Mouse (Mus musculus) megakaryocyte-erythroid progenitor cell, adult 5-6 weeks (primary cell): ENCODE results near the gene Cd177. TPM values are rescaled to one million over a fixed set of nuclear protein-coding genes. Genes with fewer than 3 reads are reported as not detected.
"Not testable (repeated sequence)": the region's sequence is repeated elsewhere in the genome, so short reads cannot be mapped to it uniquely, and the experiment has no call there.

Experiments
- ATAC-seq: replicated peaks from 2 replicates; pipeline ENCODE4 v1.8.0; 2016; ENCODE audit warnings: mild to moderate bottlenecking, inconsistent platforms; ENCODE audit not compliant: severe bottlenecking, poor library complexity, low FRiP score, low TSS enrichment
- total RNA-seq, 2 experiments: library from RNA; stranded (forward) in 1 of 2; stranded (reverse) in 1 of 2; fragments of 200-1000, 215-1000 nt in 1 of 2; fragments of >200 nt in 1 of 2; fragmentation: Nextera tagmentation in 1 of 2; gene quantifications; 2 replicates each; pipeline ENCODE4 v1.2.3; 2014 to 2017

Cd177 gene
- total RNA-seq (2014; fragmentation: Nextera tagmentation) (3.2 TPM in 1 of 2 replicates, not detected in the other), total RNA-seq (2017) (1.8 and 2.6 TPM in 2 replicates)

DNA sequence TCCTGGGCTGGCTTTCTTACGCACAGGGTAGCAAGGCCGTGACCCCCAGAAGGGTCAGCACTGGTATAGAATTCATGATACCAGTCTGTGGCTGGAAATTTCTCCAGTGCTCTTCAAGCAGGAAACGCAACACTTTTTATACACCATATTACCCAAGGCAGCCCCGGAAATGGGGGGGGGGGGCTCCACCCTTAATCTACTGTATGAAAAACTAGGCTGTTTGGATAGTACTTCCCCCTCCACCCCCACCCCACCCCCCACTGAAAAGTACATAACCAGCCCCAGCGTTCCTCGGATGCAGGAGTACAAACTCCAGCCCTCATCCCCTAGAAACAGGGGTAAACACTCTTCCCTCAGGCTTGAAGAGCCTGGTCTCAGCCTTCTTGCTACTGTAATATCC is at the start of gene Cd177:
Gene Cd177 (minus strand): TSS at position 101 of the 400 bp plus-strand sequence.
- ATAC-seq, result no peak

DNA sequence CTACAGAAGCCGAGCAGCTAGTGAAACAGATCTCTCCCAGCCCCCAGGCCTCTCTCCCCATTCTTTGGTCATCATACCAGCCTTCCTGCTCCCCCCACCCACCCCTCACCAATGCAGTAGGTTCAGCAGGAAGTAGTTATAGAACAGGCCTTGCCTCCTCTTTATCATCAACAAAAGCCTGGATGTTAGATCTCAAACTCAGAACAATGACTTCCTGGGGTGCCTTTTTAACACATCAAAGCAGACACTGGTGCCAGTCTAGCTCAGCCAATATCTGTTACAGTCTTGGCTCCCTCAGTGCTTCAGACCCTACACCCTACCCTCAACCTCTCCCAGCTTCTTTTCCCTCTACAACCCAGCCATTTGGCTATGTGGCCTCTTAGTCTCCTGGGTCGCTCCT is 48.9 kb upstream of the Cd177 start:
- ATAC-seq, result no peak

DNA sequence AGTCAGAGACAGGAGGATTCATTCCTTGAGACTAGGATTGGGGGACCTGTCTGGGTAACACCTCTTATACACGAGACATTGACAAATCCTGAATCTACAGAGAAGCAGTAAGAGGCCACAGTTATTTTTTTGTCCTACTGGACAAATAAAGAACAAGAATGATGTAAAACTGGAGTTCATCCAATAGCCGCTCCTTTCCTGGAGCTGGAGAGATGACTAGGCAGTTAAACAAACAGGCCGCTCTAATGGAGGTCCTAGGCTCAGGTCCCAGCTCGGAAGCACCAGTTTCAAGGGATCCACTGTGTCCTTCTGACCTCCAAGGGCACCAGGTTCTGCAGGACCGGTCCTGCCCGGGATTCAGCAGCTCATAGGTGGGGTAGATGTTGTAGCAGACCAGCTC is 44.7 kb upstream of the Cd177 start:
- ATAC-seq, result no peak

GRCm38 (mm10) chr7:24802149-24802767 is 42.1 kb upstream of the Cd177 start:
- ATAC-seq, result no peak

DNA sequence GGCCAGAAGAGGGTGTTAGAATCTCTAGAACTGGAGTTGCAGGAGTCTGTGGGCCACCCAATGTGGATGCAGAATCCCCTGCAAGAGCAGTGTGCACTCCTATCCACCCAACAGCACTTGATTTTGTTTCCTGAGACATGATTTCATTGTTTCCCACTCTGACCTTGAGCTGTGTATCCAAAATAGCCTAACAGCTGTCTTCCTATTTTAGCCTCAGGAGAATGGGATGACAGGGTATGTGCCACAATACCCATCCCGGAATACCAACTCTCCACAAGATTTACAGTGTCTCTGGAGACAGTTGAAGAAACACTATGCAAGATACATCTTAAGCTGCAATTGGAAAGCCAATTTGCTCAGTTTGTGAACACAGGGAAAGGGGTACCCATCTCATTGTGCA is 37.8 kb upstream of the Cd177 start:
- no peak for ATAC-seq

DNA sequence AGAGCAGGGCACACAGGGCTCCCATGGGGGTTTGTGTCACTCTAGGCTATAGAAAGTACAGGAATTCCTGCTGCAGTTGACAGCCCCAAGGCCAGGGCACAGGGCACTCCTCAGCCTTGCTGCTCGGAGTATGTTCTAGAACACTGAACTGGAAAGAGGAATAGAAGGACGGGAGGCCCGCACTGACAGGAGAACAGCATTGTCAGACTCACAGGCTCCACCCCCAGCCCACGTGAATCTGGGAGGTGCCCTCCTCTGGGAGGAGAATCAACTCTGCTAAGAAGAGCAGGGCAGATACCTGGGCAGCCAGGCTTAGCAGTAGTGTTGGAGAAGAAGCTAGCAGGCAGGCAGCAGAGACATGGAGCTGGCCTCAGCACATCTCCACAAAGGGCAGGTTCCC is 16.8 kb upstream of the Cd177 start, which contains the start of gene Ceacam10:
Gene Ceacam10 (plus strand): TSS at position 289 of the 400 bp plus-strand sequence.
- ATAC-seq, result peak; percentile 30; the same call in 1 of the 2 replicates

GRCm38 (mm10) chr7:24776145-24776544 is 16.0 kb upstream of the Cd177 start:
- no peak for ATAC-seq

GRCm38 (mm10) chr7:24773942-24774535 is 13.9 kb upstream of the Cd177 start:
- ATAC-seq, result no peak

DNA sequence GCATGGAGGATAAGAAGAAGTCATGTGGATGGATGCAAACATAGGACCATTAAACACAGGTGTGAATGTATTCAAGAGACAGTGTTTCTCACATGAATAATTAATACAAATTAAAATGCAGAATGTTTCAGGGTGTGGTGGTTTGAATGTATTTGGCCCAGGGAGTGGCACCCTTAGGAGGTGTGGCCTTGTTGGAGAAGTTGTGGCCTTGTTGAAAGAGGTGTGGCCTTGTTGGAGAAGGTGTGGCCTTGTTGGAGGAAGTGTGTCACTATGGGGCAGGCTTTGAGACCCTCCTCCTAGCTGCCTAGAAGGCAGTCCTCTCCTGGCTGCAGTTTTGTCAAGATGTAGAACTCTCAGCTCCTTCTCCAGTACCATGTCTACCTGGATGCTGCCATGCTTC is 11.2 kb upstream of the Cd177 start:
- no peak for ATAC-seq

GRCm38 (mm10) chr7:24762574-24762973 is 2.5 kb upstream of the Cd177 start:
- ATAC-seq, result no peak

DNA sequence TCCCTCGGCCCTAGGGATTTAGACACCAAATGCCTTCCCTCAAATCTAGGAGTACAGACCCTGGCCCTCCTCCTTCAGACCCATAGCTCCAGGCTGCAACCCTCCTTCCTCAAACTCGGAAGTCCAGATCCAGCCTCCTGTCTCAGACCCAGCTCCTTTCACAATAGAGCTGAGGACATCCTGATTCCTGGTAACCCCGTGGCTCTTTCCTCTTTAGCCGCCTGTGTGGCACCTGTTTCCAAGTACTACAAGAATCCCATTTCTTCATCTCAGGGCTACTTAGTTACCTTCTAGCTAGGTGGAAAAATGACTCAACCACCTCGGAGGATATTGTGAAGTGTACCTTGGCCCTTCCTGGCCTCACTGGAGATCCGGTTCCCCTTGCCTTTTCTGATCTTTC is 1.1 kb upstream of the Cd177 start:
- ATAC-seq, result no peak

GRCm38 (mm10) chr7:24758520-24758919 is 1.6 kb downstream of the Cd177 start:
- no peak for ATAC-seq

DNA sequence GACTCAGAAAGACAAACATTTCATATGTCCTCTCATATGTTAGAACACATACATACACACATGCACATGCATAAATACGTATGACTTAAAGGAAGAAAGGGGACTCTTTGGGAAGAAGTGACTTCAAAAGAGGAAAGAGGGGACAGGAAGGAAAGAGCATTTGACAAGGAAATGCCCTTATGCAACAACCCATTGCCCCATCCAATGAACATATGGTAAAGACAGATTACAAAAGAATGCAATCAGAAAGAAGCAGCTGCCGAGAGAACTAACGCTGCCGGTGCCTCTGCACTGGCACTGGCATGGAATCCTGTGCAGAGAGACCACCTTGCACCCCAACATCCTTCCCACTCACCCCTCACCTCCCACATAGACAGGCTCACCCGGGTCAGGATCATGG is 6.6 kb downstream of the Cd177 start:
- no peak for ATAC-seq

GRCm38 (mm10) chr7:24751610-24752009 is 8.5 kb downstream of the Cd177 start:
- ATAC-seq, result no peak

DNA sequence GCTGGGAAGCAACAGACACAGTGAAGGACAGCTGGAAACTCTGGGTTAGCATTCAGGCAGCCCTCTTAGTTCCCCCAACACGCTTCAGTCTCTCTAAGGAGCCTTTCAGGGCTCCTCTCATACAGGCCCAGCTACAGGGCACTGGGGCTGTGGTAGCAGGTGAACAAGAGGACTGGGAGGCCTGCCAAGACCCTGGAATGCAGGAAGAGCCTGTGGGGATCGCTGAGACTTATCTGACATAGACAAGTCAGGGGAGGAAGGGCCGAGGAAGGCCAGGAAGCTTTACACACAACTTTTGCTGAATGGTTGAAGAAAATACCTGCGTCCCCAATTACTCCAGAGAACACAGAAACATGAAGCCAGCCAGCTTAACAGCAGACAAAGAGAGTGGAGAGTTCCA is 9.4 kb downstream of the Cd177 start:
- no peak for ATAC-seq

DNA sequence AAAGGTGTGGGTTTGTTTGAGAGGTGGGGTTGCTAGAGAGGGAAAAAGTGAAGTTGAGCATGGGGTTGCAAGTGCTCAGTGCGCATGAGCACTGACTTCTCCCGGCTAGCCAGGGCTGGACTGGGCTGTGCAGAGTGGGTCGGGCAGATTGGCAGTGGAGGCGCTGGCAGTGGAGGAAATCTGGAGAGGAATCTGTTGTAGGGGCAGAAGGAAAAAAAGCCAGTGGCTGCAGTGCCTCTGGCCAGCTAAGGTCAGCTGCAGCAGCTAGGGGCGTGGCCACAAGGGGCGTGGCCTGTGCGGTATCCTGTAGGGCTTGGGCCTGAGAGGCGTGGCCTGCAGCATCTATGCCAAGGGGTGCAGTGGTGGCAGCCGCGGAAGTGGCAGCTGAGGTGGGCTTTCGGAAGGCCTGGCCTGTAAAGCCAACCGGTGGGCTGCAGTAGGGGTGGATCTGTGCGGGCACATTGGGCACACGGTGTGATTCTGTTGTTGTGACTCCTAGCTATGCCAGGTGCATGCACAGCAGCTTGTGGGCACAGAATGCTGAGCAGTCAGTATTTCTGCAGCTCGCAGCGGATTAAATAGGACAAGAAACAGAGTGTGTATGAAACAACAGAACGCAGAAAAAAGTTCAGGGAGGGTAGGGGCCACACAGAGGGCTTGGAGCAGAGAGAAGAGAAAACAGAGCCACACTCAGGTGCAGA is 24.0 kb downstream of the Cd177 start:
- ATAC-seq, result 0 out of 2 replicates have a peak, but pooled peaks have one; percentile 52

- not testable (repeated sequence) for ATAC-seq
These were observed 33.3 kb downstream of the Cd177 start, which contains the start of gene Gm4763 for GRCm38 (mm10) chr7:24726808-24727207. Gene Gm4763, minus strand, starts transcription at chr7:24726908.

DNA sequence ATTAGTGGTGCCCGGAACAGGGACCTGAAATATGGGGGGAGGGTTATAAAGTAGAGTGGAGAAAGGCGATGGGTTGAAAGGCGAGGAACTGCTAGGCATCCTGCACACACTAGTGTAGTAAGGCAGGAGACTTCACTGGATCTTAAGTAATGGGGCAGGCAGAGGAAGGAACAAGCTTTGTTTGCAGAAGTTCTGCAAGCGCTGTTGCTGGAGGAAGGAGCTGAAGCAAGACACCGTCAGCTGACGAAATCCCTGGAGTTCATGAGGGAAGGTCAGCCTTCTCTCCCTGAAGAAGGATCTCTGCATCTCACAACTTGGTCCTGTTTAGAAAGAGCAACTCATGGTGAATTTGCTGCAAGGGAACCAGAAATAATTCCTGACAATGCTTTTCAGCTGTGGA is 45.1 kb downstream of the Cd177 start:
- ATAC-seq, result no peak

- no peak for ATAC-seq
These were observed 51.2 kb downstream of the Cd177 start, which contains the start of gene BC049730 for GRCm38 (mm10) chr7:24708832-24709292. Gene BC049730, plus strand, starts transcription at chr7:24709242.

GRCm38 (mm10) chr7:24702841-24703240 is 57.3 kb downstream of the Cd177 start:
- ATAC-seq, result not testable (repeated sequence)
